Mouse (Mus musculus): ENCODE measurements around the gene Rab11b.

DNA sequence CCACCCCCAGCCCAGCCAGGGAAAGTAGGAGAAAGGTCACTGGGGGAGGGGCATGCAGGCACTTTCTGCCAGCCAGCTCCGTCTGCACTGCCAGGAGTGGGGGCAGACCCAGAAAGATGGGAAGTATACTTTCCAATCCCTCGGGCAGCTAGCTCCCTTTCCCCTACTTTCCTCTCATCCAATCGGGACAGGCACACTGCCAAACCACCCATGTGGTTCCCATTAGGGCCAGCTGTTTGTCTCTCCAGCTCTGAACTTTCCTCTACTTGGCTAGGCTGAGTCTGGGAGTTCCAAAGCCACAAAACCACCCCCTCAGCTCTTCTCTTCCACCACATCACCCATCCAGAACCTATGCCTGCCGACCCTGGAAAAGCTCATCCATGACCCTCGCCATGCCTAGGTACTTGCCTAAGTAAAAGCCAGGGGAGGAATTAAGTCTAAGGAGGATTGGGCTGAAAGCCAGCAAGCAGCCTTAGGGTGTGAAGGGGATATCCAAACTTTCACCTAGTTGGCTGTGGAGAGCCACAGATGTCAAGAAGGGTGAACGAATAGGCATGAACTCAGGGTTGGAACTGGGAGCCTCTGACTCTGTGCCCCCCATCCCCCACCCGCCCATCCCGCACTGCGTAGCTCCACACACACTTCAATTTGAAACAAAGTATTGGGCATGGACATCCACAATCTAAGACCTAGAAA, 19.1 kb upstream of the Rab11b start:
- TF ChIP-seq CTCF (conservative IDR thresholded peaks at IDR 0.05; ENCODE audit: low read length): no peak
- TF ChIP-seq POU5F1 (IDR thresholded peaks at IDR 0.05; ENCODE audit: borderline replicate concordance, low read length): no peak
- TF ChIP-seq NANOG (IDR thresholded peaks at IDR 0.05; ENCODE audit: borderline replicate concordance, low read length): no peak

Data from E14TG2a.4 (cell line).